Mouse (Mus musculus) lung, postnatal 10 days (tissue): ENCODE measurements around the gene 2610507B11Rik.

Source experiments
- DNase-seq: peaks from one replicate; pipeline ENCODE4 v3.0.0; 2021

The 2610507B11Rik gene

DNA sequence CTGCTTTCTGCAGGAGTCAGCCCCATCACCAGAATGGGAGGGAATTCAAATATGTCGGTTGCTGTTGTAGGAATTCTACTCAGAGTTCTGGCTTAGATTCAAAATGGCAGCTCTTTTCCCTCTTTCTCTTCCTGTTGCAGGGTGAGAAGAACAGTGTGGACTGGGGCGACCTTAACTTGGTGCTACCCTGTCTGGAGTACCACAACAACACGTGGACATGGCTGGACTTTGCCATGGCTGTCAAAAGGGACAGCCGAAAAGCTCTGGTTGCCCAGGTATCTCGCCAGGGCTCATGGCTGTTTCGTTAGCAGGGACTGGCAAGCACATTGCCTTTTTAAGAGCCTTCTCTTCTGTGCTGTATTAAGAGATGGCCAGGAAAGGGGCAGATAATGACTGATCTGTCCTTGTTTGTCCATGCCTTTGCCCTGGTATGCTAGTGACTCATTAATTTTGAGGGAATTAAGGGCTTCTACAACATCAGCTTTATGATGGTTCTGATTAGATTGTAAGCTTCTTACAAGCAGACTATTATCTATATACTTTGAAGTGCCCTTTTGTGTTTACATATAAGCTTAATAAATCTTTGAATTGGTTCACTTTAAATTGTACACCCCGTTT lies 27.7 kb downstream of the 2610507B11Rik start:
- no peak for DNase-seq

DNA sequence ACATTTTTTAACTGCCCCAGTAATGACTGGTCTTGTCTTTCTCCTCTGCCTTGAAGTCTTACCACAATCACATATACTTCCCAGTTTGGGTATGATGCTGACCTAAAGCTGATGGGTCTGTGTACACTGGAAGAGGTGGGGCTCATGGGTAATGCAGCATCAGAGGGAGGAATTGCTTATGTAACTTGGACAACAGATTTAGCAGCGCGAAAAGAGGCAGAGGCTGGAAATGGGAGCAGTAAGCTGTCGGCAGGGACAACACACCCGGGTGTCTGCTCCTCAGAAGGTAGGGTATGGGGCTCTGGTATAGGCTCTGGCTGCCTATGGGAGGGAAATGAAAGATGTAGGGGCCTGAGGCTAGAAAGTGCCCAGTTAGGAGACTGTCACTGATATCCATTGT lies 29.1 kb downstream of the 2610507B11Rik start, which contains the start of gene BC030499:
Gene BC030499 (plus strand): TSS at position 188 of the 400 bp plus-strand sequence.
- no peak for DNase-seq

DNA sequence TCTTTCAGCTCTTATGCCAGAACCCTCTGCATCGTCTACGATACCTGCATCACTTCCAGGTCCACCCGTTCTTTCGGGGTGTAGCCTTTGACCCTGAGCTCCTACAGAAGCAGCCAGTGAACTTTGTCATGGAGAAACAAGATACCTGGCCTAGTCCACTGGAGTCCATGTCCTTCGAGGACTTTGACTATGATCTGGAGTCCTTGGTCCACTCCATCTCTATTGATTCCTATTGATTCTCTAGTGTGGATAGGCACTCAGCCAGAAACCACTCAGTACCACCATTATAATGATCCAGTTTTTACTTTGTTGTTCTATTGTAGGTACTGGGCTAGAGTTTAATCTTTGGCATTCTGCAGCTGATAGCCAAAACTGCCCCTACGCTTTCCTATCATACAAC lies 33.0 kb downstream of the 2610507B11Rik start:
- no peak for DNase-seq

DNA sequence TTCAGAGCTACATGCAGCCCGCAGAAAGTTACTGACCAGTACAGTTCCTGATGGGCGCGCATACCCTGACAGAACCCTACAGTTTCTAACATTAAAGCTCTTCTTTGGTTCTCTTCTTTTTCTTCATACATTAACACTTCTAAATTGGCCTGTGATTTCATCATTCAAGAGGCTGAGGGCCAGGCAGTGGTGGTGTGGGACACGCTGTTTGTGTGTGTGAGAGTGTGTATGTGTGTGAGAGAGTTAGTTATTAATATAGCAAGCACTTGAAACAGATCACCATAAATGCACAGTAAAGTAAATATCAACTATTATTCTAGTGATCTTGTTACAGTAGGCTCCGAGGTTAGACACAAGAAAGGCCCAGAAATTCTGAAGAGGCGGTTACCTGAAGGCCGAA lies 39.4 kb downstream of the 2610507B11Rik start:
- DNase-seq = no peak

DNA sequence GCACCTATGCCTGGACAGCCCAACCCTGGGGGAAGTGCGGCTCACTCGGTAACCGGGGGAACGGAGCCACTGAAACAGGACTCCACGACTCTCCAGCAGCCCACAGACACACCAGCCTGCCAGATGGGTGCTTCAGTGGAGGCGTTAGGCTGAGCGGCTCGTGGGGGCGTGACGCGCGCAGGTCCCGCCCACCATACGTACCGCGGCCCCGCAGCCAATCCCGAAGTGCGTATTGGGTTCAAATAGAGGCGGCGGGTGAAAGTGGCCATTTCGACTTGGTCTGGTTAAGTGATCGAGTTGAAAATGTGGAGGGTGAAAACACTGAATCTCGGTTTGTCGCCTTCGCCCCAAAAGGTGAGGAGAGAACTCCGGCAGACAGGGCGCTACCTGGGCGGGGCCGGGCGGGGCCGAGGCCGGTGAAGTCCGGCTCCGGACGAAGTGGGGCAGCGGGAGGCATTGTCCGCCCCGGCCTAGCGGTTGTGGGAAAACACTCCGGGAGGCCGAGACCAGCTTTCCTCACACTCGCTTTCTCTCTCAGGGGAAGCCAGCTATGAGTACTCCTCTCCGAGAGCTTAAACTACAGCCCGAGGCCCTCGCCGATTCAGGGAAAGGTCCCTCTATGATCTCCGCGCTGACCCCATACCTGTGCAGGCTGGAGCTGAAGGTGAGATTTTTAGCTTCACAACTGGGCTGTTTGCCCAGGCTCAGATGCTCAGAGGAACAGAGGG lies 40.0 kb downstream of the 2610507B11Rik start, which contains the start of gene Spag5:
Gene Spag5 (plus strand): TSS at position 173 of the 728 bp plus-strand sequence.
- DNase-seq = peak; percentile 92

DNA sequence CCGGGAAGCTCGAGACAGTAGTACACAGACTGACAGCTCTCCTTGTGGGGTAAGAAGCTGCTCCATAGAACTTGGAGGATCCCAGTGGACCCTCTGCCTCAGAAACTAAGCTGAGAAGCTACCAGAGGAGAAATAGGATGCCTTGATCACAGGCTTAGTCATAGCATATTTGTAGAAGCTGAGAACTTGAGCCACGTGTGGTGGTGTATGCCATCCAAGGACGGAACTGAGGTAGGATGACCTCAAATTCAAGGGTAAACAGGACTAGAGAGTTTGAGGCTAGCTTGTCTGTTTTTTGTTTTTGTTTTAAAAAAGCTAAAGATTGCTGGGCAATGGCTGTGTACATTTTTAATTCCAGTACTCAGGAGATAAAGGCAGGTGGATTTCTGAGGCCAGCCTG lies 43.7 kb downstream of the 2610507B11Rik start:
- no peak for DNase-seq

DNA sequence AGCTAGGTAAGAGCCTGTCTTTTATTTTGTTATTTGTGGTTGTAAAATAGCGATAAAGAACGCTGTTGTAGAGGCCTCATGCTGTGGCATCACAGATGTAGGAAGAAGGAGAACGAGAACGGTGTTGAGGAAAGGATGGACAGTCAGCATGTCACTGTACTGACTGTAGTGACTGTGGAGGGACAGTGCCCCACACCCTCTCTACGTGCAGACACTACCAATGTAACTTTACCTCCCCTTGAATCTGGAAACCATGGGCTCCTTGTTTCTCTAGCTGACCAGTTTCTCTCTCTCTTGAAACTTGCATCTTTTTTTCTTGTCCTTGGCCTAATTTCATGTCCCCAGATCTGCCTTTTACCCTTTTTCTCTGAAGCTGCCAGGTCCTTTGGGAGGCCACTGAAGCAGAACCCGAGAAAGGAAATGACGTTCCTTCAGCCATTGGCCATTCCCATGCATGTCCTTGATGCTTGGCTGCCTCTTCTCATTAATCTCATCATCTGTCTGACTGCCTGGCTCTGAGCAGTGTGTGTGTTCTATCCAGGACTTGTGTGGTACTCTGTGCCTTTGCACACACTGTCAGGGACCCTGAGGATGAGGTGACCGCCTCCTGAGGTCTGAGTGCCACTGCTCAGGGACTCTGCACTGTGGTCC lies 49.4 kb downstream of the 2610507B11Rik start:
- no peak for DNase-seq

DNA sequence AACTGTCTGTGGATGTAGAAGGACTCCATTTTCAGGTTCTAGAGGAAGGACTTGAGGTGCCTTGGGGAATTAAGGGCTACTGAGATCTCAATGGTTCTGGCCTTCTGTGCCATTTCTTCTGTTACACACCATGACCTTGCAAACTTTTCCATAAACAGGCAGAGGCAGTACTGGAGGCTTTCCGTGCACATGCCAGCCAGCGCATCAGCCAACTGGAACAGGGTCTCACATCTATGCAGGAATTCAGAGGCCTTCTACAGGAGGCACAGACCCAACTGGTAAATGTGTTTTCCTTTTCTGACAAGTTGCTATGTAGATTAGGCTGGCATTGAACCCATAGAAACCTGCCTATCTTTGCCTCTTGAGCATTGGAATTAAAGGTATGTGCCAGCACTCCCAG lies 52.1 kb downstream of the 2610507B11Rik start:
- DNase-seq = no peak

DNA sequence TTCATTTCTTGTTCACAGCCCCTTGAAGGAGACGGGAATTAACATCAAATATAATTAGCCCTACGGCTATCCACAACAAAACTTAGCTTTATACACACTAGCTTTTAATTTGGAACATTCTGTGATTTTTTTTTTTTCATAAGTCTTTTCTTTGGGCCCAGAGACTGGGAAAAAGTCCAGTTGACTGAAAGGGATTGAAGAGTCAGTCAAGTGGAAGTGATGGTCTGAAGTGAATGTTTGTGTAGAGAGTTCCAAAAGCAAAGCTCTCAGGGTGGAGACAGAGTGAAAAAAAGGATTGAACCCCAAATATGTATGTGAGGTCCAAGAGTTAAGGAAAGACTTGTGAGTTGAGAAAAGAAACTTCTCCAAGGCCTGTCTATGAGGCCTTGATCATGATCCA lies 56.9 kb downstream of the 2610507B11Rik start:
- DNase-seq = no peak

DNA sequence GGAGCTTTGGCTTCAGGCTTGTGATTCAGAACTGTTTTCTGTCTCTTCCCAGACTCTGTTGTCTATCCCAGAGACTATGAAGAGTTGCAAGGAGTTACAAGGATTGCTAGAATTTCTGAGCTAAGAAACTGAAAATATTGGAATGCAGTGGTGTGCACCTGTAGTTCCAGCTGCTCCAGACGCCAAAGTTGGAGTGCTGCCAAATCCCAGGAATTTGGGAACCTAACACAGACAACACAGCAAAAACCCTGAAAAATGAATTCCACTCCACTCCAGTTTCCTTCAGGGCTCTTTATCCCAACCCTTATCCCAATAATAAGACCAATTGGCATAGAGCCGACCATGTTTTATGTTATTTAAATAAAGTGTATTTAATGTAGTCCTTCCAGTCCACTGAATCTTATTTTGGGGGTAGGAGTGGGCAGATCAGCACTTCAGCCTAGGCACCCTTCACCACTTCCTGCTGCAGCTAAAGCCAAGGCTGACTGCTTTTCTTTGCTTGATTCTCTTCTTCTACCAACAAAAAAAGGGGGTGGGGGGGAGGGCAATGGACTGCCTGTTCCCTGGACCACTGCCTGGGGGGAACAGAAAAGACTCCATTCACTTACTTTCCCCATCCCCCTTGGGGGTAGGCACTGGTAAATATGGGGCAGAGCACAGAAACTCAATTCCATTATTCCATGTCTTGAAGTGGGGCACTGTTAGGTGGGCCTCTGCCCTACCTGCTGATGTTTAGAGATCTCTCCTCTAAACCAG lies 60.7 kb downstream of the 2610507B11Rik start:
- no peak for DNase-seq

DNA sequence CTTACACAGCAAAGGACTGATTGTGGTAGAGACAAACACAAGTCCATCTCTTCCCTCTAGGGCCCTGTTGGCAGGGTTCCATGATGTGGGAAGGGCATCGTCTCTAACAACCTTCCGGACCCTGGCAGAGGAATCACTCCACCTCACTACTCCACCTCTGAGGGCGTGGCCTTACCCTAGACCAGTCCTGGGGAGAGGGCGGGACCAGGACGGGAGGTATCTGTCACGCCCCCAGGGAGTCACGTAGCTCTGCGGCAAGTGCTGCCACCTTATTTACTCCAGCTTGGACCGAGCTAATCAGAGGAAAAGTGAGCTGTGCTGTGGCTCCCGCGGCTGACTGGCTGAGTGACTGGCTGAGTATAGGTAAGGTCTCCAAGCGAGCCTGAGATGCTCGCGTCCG lies 61.3 kb downstream of the 2610507B11Rik start, which contains the start of gene Aldoc:
Gene Aldoc (plus strand): TSS at position 109 of the 400 bp plus-strand sequence.
- DNase-seq = peak; percentile 90

DNA sequence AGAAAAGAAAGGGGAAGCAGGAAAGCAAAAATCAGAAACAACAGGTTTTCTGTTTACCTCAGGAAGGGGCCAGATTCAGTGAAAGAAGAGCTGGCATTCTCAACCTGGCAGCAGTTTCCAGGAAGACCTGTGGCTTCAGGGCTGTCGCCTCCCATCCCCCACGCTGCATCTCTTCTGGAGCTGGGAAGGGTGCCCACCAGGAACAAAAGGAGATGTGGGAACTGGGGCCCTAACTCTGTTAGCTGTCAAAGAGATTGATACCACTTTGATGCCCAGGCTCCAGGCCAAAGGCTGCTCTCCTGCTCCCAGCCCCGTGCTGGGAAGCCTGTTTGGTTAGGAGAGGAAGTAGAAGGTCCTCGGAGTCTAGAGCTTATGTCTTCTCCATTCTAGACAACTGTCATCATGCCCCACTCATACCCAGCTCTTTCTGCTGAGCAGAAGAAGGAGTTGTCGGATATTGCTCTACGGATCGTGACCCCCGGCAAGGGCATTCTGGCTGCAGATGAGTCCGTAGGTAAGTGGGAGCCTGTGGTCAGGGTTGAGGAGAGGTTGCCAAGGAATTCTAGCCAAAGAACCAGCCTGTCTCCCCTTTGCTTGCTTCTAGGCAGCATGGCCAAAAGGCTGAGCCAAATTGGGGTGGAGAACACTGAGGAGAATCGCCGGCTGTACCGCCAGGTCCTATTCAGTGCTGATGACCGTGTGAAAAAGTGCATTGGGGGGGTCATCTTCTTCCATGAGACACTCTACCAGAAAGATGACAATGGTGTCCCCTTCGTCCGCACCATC lies 62.6 kb downstream of the 2610507B11Rik start:
- DNase-seq = no peak

DNA sequence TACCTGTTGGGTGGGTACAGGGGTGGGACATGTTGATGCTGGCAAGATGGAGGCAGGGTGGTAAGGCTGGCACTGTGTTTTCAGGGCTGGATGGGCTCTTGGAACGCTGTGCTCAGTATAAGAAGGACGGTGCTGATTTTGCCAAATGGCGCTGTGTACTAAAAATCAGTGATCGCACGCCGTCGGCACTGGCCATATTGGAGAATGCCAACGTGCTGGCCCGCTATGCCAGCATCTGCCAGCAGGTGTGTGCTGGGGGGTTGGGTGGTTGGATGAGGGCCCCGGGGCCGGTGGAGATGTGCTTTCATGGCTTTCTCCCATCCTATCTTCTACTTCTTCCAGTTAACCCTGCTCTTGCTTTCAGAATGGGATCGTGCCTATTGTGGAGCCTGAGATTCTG lies 63.4 kb downstream of the 2610507B11Rik start:
- DNase-seq = no peak

DNA sequence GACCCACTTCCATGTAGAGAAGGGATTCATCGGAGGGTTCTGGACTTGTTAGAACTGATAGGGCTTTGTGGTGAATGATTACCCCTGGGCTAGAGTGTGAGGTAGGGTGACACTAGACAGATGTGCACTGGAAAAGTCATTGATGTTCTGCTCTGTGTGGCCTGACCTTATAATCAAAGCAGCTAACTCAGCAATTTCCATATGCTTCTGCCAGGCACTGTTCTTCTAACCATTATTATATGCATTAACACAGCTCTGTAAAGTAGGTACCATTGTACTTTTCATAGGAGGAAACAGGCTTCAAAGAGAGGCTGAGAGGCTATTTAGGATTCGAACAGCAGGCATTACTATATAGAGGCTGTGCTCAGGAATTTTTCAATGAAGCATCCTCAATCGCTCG lies 65.7 kb downstream of the 2610507B11Rik start:
- DNase-seq = no peak

DNA sequence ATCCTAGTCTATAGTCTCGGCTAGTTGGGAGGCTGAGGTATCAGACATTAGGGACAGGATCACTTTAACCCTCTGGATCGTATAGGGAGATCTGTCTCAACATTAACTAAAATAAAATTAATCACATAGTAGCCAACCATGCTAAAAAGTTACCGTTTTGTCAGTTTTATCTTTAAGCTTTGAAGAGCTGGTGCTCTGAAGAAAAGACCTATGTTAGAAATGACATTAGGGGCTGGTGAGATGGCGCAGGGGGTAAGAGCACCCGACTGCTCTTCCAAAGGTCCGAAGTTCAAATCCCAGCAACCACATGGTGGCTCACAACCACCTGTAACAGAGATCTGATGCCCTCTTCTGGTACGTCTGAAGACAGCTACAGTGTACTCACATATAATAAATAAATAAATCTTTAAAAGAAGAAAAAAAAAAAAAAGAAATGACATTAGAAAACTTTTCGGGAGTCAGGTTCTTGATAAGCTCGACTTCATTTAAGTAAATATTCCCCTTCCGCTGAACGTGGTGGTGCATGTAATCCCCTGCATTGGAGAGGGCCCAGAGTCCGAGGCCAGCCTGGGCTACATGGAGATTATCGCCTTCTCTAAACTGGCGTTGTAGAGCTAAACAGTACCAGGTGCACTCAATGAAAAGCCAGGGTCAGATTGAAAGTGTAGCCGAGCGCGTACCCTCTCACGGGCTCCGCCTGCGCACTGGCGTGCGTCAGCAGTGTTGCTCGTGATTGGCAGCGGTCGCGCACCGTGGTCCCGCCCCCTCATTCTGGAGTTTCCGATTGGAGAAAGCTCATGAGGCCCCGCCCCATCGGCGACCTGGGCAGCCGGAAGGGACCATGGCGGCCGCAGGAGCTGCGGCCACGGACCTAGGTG lies 66.3 kb downstream of the 2610507B11Rik start, which contains the start of gene Pigs:
Gene Pigs (plus strand): TSS at position 782 of the 878 bp plus-strand sequence.
- DNase-seq = peak; percentile 99

DNA sequence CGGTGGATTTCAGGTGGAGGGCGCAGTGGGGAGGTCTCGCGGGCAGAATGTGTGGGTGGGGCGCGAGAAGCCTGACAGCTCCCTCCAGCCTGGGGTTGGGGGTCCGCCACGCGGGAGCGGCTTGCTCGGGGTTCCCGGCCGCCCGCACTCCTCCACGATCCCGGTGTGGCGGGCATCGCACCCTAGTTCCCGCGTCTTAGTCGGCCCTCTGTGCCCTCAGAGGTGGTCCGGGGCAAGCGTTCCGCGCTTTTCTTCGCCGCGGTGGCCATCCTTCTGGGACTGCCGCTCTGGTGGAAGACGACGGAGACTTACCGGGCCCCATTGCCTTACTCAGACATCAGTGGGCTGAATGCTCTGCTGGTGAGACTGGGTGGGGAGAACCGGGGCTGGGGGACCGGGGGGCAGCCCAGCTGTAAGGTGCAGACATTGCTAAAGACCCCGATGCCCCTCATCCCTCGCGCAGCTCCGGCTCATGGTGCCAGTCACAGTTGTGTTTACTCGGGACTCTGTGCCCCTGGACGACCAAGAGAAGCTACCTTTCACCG lies 67.0 kb downstream of the 2610507B11Rik start:
- DNase-seq = no peak

DNA sequence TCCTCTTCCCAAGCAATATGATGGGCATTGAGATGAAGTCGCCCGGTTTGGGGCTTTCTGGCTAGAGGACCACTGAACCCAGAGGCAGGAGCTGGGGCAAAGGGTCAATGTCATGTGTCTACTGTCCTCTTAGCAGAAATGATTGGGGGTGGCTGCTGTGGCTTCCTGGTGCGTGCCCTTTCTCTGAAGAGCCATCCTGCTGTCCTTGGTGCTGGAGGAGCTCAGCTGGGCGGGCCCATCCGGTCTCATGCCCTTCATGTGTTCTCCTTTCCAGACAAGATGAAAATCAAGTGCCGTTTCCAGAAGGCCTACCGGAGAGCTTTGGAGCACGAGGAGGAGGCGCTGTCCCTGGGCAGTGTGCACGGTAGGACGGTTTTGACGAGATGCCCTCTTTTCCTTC lies 71.1 kb downstream of the 2610507B11Rik start:
- DNase-seq = no peak

DNA sequence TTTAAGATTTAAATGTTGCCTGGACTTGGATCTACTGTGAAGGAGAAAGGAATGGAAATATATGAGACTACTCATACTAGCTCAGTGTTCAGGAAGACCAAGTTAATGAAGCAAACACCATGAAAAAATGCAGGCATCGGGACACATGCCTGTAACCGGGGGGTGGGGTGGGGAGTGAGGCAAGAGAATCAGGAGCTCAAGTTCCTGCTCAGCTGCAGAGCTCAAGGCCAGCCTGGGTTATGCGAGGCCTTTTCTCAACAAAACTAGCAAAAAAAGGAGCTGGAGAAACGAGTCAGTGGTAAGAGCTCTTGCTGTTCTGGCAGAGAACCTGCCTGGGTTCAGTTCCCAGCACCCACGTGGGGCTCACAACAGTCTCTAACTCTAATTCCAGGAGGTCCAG lies 72.4 kb downstream of the 2610507B11Rik start:
- no peak for DNase-seq

DNA sequence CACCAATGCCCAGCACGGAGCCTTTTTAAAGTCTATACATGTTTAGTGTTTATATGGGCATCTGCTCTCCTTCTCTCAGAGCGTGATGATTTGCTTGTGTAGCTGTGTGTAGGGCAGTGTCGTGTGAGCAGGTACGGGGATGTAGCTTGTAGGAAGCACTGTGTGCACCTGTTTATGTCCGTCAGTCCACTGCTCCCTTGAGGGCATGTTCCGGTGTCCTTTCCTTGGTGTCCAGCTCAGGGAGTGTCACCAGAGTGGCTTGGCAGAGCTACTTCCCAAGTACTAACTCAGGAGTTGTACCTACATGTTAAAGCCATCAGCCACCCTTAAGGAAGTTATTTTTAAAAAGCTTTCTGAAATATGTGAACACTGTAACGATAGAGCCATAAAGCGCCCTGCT lies 75.5 kb downstream of the 2610507B11Rik start:
- DNase-seq = no peak
